Mouse (Mus musculus) bone marrow, adult 2 months (tissue): ENCODE results near the gene Copz1.

ENCODE experiments used
- CTCF ChIP-seq: fragments of 200-500 bp; IDR thresholded peaks from 2 replicates; pipeline ENCODE4 v1.5.1; 2011; ENCODE audit warnings: low read length, control low read depth; ENCODE audit not compliant: control insufficient read depth, insufficient read depth
- POLR2A ChIP-seq: fragments of 200-500 bp; IDR thresholded peaks from 2 replicates; pipeline ENCODE4 v1.6.1; 2011; ENCODE audit warnings: low read depth, mild to moderate bottlenecking, control low read depth, low read length, borderline replicate concordance; ENCODE audit not compliant: control insufficient read depth

DNA sequence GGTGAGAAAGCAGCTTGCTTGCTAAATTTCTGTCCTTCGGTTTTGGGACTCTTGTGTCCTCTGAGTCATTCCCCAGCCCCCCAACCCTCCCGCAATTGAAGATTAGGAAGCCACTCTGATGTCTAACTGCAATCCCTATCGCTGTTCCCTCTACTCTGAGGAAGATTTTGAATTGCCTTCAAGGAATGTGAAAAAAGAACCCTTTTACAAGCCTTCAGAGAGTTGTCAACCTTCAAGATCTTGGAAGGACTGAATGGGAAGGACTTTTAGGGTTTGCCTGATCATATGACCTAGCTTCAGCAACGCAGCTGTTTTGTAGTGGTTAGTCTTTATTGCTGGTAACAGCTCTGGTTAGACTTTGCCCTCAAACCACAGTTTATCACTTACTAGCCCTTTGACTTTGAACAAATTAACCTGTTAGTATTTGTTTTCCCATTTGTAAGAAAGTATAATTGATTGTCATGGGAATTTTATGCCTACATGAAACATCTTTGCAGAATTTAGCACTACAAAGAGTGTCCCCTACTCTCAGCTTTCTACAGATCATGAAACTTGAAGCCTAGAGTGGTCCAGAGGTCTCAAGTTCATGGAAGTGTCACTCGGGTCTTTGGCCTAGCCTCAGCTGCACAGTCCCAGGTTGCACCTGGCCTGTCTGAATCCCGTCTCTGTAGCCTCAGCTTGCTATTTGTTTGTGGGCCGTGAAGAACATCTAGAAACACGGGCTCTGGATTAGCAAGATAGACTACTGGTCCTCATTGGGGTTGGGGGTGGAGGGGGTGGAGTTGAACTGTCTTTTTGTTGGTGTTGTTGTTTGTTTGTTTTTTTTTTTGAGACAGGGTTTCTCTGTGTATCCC, 33.5 kb downstream of the Copz1 start:
- TF ChIP-seq POLR2A (no peak), CTCF (no peak)
